Mouse (Mus musculus) cerebellum, adult 2 months (tissue): ENCODE data around the gene Ifna12.

Experiments used
- CTCF ChIP-seq: fragments of 200-500 bp; IDR thresholded peaks from 2 replicates; pipeline ENCODE4 v1.5.1; 2011; ENCODE audit warnings: low read depth, mild to moderate bottlenecking, control low read depth, low read length, moderate library complexity, borderline replicate concordance; ENCODE audit not compliant: insufficient read depth
- POLR2A ChIP-seq: fragments of 200-500 bp; IDR thresholded peaks from 2 replicates; pipeline ENCODE4 v1.6.1; 2011; ENCODE audit warnings: low read length, control low read depth, borderline replicate concordance; ENCODE audit not compliant: insufficient read depth

DNA sequence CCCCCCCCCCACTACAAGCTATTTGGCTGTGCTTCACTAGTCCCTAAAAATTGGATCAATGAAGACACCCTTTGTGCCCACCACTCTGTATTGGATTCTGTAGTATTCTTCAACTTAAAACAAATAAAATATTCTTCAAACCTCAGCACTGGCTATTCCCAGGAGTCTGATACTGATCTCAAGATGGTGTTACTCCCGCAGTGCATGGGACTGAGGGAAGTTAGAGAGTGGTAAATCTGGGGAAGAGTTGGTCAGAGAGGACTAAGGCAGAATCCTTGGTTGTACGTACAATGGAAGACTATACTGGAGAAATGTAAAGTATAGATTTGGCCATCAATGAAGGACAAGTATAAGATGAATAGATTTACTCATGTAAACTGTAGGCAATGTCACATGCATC is 39.4 kb upstream of the Ifna12 start:
- no peak for TF ChIP-seq CTCF
- no peak for TF ChIP-seq POLR2A
